Mouse (Mus musculus) testis, postnatal 14 days (tissue): ENCODE measurements around the gene Hoxc11.

Experiments
- DNase-seq: peaks from one replicate; pipeline ENCODE4 v3.0.0; 2021; ENCODE audit warnings: low spot score

Gene Hoxc11

DNA sequence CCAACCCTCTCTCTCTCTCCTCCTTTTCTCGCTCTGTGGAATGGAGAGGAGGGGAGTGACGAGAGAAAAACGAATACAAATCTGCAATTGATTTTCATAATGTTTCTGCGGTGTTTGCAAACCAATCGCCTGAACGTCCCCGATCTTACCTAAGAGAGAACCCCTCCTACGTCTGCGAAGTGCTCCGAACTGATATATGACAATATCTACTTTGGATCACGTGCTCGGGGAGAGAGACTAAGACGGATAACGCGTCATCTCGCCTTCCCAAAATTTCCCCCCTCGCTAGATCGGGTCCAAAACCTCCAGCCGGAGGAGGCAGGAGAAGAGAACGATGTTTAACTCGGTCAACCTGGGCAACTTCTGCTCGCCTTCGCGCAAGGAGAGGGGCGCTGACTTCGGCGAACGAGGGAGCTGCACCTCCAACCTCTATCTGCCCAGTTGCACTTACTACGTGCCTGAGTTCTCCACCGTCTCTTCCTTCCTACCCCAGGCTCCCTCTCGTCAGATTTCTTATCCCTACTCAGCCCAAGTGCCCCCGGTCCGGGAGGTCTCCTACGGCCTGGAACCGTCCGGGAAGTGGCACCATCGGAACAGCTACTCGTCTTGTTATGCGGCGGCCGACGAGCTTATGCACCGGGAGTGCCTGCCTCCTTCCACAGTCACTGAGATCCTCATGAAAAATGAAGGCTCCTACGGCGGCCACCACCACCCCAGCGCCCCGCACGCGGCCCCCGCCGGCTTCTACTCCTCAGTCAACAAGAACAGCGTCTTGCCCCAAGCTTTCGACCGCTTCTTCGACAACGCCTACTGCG lies at the start of gene Hoxc11:
TSS of gene Hoxc11 (plus strand) at position 236 of the 815 bp plus-strand sequence.
- DNase-seq: no peak

DNA sequence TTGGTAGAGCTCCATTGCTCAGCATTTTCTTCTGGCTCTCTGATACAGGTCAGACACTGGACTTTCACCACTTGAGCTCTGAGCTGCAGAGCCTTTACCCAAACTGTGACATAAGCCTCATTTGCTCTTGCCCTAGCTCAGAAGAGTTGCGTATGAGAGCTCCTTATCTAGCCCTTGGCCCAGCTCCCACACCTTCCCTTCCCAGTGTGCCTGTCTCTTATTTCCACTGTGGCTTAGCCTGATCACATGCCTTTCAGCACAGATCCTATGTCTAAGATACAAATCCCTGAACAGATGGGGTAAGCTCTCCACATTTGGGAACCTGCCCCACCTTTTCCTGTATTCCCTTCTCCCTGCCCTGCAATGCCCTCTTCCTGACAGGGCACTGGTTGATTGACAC lies 49.3 kb upstream of the Hoxc11 start:
- DNase-seq: no peak

DNA sequence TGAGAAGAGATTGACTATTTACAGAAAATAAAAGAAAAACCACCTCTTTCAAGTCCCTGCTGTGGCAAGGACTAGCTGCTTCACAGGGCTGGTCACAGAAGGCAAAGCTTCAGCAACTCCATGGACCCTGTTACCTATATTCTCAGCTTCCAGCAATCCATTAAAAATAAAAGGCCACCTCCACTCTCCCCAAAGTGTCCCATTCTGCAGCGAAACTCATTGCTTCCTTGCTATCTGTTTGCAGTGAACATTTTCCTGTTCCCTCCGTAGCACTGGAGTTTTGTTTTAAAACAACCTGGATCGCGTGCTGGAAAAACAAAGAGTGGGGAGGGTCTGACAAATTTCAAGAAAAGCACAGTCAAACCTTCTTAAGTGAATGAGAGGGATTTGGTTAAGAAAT lies 44.7 kb upstream of the Hoxc11 start:
- DNase-seq: no peak

DNA sequence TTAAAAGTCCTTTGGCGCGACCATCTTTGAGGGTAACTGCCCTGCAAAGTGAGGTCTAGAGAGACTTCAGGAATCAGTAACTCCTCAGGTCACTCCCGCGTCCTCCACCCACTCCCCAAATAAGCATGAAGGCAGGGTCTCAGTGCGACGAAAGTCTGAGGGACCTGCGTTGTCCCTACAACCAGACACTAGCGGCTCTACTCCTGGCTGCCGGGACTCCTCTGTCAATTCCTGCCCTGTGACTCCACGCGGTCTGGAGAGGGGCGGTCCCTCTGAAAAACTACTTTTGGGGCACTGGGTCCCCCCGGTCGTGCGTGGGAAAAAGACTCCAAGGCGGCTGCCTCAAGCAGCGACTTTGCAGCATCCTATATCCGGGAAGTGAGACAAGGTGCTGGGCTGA lies 44.2 kb upstream of the Hoxc11 start:
- DNase-seq: no peak

DNA sequence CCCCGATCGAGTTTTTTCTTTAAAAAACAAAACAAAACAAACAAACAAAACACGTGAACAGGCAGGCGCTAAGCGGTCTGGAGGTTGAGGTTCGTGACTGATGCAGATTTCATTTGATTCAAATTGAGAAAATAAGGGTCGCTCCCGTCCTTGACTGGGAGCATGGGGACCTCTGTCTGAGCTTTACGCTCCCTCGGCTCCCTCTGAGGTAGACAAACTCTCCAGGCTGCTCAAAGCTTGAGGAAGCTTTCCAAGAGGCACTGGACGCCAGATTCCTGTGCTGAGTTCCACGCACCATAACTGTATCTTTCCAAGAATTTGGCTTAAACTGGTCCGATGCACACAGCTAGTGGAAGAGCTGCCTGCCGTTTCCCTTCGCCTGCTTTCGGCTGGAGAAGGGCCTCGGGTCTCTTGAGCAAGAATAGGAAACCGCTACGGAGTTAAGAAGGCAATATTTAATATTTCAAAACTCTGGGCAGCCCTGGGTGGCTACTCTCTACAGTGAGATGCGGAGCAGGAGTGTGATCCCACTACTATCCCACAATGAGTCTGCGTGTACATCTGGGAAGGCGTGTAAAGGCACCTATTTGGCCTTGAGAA lies 43.6 kb upstream of the Hoxc11 start:
- DNase-seq: no peak

DNA sequence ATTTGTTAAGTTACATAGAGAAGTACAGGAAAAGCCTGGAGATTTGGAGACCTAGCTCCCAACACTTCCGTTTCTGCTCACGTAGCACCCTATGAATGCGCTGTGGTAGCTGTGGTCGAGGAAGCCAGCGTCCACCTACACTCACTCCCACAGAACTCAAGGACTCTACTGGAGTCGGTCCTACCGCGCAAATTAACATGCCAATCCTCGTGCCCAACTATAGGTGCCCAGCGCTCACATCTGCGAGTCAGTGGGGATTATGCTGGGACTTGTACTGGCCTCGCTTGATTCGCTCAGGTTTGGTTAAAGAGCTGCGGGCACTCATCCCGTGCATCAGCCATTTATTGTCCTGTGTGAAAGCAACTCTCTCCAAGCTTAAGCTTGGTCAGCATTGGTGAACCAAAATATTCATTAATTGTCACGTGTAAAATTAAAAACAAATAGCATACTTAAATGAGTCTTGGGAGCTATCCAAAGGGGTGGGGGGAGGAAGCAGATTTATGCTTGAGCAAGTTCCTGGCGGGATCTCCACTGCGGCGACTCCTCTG lies 41.1 kb upstream of the Hoxc11 start:
- DNase-seq: no peak

DNA sequence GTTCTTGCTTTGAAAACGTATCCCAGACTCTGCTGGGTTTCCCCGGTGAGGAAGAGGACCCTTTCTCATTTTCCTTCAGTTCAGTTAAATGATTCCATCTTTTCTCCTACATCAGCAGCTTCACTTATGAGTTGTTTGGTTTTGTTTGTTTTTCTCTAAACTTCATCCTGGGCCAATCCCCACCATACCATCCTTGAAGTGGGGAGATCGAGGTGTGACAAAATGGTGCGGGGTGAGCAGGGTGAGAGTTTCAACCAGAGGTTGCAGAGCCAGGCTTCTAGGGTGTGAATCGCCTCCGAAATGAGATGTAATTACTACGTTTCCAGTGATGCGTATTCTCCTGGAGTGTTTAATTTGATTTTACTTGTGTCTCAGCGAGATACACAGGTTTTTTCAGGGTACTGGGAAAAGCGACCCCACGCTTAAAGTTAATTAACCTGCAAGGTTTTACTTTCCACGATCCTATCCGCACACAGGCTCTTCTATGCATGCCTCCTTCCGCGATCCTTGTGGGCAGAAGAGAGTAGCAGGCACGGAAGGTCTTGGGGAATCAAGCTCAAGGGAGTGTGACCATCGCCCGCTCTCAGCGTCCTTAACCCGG lies 36.2 kb upstream of the Hoxc11 start:
- no peak for DNase-seq

DNA sequence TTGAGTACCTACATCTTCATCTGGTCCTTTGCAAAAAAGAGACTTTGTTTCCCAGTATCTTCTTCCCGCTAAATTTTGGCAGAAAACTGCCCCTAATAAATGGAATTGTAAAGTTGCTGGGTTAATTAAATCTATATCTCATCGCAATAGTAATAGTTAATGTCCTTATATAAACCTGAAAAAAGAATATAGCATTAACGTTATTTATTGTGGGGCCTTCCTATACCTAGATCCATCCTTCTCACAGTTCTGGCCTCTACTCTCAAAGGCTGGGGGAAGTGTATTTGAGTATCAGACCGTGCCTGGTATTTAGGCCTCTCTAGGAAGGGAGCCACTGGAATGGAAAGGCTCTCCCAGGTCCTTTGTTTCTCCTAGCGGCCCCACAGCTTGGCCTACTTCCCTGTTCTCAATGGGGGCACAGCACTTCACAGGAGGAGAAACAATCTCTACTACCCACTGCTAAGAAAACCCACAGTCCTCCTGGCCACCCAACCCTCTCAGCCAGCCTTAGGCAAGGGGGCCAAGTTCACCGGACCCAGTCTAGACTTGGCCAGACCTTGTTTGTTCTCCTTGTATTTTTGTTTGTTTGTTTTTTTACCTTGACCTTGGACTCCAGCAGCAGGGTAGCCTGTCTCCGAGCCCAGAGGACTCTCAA lies 35.5 kb upstream of the Hoxc11 start:
- DNase-seq: no peak

DNA sequence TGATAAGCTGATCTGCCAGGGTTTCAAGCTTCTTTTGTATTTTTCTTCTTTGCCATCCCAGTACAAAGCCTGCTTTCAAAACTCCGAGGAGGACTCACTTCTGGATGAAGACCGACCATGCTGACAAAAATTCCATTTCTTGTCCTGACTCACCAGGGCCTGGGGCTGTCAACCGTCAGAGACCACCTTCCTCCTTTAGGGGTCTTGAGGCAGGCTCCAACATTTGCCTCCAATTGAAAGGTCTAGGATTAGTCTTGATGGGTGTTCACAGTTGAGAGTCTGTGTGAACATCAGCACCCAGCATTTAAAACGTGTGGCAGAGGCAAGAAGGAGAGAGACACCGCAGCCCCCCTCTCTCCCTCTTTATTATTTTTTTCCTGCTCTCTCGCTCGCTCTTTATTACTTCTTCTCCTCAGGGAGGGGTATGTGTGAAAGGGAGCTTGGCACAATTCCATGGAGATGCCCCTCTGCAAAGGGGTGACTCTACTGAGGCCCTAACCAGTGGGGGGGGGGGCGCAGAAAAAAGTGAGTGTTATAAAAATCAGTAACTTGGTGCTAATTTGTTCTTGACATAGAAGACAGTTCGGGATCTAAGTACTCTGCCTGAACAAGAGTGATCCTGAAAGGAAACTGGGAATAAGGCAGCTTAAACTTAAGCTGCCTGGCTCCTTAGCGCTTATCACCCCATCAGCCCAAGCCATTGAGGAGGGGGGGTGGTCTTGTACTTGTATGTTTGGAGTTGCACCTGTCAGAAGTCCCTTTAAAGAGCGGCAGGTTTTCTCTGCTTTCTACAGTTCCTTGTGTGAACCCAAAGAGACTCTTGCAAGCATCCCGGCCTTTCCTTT lies 34.7 kb upstream of the Hoxc11 start:
- DNase-seq: no peak

DNA sequence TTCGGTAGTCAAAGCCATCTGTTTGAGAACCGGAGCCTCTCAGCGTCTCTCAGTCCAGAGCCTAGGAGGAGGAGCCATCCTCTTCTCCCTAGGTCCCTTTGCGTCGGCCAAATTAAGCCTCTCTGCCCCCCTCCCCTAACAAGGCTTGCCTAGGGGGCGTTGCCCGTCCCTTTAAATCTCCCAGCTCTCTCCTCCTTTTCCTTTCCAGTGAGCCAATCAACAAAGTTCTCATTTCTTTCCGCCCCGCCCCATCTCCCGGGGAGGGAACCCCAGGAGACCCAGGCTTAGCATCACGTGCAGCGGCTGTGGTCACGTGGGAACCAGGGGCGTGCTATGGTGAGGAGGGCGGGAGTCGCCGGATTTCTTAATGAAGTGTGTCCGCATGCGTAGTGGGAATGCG lies 33.6 kb upstream of the Hoxc11 start:
- peak; percentile 88 for DNase-seq

DNA sequence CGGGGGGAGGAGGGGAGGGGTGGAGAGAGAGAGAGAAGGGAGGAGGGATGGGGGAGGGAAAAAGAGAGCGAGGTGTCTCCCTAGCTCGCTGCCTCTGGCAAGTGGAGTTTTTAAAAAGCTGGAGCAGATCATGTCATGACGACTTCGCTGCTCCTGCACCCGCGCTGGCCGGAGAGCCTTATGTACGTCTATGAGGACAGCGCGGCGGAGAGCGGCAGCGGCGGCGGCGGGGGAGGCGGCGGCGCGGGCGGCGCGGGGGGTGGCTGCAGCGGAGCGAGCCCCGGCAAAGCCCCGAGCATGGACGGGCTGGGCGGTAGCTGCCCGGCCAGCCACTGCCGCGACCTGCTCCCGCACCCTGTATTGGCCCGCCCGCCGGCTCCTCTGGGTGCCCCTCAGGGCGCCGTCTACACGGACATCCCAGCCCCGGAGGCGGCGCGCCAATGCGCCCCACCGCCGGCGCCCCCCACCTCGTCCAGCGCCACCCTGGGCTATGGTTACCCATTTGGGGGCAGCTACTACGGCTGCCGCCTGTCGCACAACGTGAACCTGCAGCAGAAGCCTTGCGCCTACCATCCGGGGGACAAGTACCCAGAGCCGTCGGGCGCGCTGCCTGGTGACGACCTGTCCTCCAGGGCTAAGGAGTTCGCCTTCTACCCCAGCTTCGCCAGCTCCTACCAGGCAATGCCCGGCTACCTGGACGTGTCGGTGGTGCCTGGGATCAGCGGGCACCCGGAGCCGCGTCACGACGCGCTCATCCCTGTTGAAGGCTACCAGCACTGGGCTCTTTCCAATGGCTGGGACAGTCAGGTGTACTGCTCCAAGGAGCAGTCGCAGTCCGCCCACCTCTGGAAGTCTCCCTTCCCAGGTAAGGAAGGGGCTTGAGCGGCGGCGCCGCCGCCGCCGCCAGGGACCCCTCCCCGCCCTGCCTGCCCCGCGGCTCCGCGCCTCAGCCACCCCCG lies 32.9 kb upstream of the Hoxc11 start, which contains the start of gene Hoxc13:
TSS of gene Hoxc13 (plus strand) at position 51 of the 959 bp plus-strand sequence.
- DNase-seq: no peak

DNA sequence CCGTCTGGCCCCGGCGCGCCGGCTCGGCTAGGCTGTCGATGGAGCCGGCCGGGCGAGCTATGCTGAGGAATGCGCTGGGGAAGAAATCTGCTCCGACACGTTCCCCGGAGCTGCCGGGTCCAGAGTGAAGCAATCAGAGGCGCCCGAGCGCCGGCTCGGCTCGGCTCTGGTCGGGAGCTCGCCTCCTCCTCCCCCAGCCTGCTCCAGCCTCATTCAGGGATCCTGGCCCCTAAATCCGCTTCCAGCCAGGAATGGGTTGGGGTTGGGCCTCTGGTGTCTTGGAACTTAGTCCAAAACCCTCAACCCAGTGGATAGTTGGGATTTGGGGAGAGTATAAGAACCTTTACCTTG lies 32.2 kb upstream of the Hoxc11 start:
- DNase-seq: no peak

DNA sequence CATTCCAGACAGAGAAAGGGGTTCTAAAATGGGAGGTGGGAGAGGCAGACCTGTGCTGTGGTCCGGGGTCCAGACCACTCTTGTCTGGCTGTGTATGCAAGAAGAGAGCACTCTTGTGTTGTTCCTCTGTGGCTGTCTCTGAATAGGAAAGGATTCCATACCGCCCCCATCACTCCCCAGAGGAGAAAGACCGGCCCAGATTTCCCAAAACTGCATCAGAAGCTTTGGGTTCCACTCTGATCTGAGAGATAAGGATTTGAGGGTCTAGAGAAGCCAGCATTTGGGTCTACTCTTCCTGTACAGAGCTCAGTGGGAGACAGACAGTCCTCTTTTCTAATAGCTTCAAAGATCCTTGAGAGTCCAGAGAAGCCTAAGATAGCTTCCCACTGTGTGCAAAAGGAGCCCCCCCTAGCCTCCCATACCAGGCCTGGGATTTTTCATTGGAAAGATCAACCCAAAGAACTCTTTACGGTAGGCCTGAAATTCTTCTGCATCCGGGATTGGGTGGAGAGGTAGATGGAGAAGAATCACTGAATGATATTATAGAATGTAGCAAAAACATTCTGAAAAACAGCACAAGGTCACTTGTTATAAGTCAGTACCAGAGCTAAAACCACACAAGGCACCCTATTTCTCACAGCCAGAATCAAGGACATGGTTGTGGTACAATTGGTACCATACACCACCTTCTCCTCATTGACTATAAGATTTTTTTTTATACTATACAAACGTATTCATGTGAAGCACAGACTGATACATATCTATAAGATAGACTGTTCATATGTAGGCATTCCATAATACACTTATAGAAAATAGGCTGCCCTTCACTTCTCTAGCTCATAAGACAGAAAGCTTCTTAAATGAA lies 31.4 kb upstream of the Hoxc11 start:
- no peak for DNase-seq

DNA sequence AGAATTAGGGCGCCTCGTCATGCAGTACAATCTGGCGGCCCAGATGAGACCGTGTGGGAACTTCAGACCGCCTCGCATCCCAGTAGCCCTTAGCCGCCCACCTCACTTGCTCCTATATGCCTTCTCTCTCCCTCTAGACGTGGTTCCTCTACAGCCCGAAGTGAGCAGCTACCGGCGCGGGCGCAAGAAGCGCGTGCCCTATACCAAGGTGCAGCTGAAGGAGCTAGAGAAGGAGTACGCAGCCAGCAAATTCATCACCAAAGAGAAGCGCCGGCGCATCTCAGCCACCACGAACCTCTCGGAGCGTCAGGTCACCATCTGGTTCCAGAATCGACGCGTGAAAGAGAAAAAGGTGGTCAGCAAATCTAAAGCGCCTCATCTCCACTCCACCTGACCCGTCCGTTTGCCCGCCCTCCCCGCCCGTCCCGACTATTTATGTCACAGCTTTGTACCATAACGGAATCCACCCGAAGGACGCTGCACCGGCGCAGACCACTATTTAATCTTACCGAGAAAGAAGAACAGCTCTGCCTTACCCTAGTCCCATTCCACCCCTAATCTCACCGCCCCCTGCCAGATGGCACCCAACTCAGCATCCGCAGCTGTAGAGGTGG lies 27.1 kb upstream of the Hoxc11 start:
- no peak for DNase-seq

DNA sequence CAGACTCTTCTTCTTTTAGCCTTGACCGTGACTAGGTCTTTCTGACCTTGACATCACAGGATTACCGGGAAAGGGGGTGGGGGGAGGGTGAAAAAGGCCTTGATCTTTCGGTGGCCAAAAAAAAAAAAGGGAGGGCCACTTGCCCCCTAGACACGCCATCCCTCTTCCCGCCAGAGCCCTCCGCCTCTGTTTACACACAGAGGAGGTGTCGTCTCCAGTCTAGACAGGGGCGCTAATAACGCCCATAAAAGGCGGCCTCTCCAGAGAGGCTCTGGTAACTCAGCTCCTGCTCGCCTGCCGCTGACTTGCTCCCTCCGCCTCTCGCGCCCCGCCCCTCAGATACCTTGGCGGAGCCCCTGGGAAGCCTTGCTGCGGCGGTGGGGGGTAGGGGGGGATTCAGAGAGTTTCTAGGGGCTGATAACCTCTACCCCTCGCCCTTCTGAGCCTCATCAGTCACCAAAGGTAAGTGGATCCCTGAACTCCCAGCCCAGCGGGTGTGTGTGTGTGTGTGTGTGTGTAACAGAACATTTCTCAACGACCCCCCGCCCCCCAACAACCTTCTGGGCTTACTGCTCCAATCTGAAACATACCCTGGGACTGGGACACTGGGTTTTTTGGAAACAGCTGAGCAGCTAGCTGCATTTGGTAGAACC lies 22.4 kb upstream of the Hoxc11 start:
- DNase-seq: no peak

DNA sequence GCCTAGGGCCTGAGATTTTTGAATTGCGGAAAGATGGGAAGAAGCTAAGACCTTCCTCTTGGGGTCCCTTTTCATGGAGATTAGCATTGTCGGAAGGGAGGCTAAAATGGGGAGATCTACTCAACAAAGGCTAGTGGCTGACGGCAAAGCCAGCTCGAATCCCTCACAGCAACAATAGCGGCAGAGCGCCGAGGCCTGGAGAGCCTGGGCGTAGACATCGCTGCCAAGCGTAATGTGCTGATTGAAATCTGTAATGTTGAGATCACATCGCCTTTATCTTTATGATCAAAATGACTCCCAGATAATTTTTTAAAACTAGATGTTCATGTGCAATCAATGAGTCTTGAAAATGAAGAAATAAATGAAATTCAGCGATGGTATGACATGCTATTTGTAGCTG lies 19.8 kb upstream of the Hoxc11 start:
- no peak for DNase-seq

DNA sequence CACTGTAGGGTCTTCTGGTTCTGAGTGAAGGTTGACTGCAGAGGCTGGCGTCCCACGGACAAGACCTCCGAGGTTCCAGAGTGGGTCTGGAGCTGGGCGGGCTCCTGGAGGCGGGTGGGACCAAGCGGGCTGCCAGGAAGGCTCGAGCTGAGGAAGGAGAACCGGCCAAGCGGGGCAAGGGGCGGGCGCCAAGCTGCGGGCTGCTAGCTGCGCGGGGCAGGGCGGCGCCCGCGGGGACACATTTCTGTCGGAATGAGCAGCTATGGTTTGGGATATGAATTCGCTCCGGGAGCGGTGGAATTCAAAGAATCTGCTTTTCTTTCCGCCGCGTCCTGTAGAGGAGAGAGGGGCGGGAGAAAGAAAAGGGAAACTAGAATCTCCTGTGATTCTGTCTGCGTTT lies 19.3 kb upstream of the Hoxc11 start:
- no peak for DNase-seq

DNA sequence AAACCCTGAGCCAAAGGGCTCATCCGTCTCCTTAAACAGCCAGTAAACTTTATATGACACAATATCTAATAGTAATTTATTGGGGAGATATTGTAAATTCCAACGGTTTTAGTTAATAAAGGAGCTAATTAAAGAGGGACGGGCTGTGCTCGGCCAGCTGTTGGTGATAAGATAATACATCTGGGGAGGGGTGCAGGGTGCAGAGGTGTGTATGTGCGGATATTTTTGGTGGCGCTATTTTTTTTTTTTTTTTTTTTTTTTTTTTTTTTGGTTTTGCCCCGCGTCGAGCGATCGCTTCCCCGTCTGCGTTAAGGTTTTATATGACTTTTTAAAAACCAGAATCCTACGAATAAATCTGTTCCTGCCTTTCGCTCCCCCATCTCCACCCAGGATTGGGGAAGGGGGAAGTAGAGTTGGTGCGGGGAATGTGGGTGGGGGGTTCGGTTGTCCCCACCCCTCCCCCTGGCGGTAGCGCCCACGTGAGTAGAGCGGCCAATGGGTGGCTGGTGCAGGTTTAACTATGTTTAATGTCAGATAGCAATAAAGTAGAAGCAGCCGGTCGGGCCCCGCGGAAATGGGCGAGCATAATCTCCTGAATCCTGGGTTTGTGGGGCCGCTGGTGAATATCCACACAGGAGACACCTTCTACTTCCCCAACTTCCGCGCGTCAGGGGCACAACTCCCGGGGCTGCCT lies 17.8 kb upstream of the Hoxc11 start, which contains the start of gene Hoxc12:
TSS of gene Hoxc12 (plus strand) at position 479 of the 694 bp plus-strand sequence.
- no peak for DNase-seq
